Mouse (Mus musculus): ENCODE results near the gene Macf1.

- TF ChIP-seq CTCF (IDR thresholded peaks at IDR 0.05; ENCODE audit: low read depth, low read length) (no peak), EP300 (IDR thresholded peaks at IDR 0.05; ENCODE audit: insufficient read depth, low read depth, low read length) (no peak)
These were observed 83.1 kb downstream of the Macf1 start for GRCm38 (mm10) chr4:123601036-123601435.

Data from ES-Bruce4 (cell line).